Comparison of ENCODE assay signal across 9 mouse cellular contexts in the genomic region with DNA sequence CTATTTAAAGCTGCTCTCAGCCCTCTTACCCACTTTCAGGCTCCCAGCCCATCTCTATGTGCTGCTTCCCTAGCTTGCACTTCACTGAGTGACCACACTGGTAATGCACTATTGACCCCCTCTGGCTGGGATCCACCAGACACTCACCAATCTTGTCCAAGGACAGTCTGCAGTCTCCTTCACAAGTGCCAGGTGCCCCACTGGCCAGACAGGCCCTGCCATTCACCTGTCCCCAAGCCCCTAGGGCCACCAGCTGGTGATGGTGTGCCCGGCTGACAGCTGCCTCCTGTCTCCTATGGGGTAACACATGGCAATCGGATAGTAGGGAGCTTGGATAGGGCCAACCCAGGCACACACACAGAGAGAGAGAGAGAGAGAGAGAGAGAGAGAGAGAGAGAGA. TPM values are rescaled to one million over a fixed set of nuclear protein-coding genes. Genes with fewer than 3 reads are reported as not detected.
DNase-seq lines count a peak whose midpoint lies in the region; ATAC-seq and TF ChIP-seq lines count a peak whose summit lies in the region.
"Had no signal": no experiment of that assay in that cellular context is flagged by ENCODE, and none has a peak within 500 bp of the region (broad histone marks: within the 10 kb centered on the region; RNA-seq: fewer than 3 reads in every experiment).

No protein-coding gene starts in this region.

- no peak for TF ChIP-seq CTCF in gastrocnemius, adult 2 months (IDR thresholded peaks at IDR 0.05)
- no peak for TF ChIP-seq CTCF in midbrain, postnatal 0 days (IDR thresholded peaks at IDR 0.05)
- TF ChIP-seq CTCF in liver, postnatal 0 days (IDR thresholded peaks at IDR 0.05; ENCODE audit: low read depth): no peak

- H3K4me3 ChIP-seq in gastrocnemius, adult 2 months: peak overlapping the region; percentile 97
- H3K4me3 ChIP-seq in midbrain, embryonic 13.5 days (replicated peaks): peak overlapping the region; percentile 87
- no peak overlapping the region for H3K4me3 ChIP-seq in midbrain, embryonic 10.5 days
- no peak overlapping the region for H3K4me3 ChIP-seq in embryonic facial prominence, embryonic 15.5 days (replicated peaks)
- H3K4me3 ChIP-seq in midbrain, postnatal 0 days (ENCODE audit: low read depth, low read length): peak overlapping the region; percentile 84
- H3K4me3 ChIP-seq in liver, postnatal 0 days (ENCODE audit: low read depth, low read length): no peak overlapping the region

- H3K9me3 ChIP-seq in midbrain, embryonic 13.5 days: no peaks in the 10 kb centered on the region
- no peaks in the 10 kb centered on the region for H3K9me3 ChIP-seq in midbrain, embryonic 10.5 days (replicated peaks)
- no peaks in the 10 kb centered on the region for H3K9me3 ChIP-seq in embryonic facial prominence, embryonic 15.5 days (replicated peaks)
- no peaks in the 10 kb centered on the region for H3K9me3 ChIP-seq in midbrain, postnatal 0 days (ENCODE audit: low read length)
- no peaks in the 10 kb centered on the region for H3K9me3 ChIP-seq in liver, postnatal 0 days (ENCODE audit: low read length)

- 0 out of 2 replicates have a peak overlapping the region, but pooled peaks have one; percentile 85 for H3K9ac ChIP-seq in midbrain, embryonic 13.5 days (replicated peaks)
- H3K9ac ChIP-seq in embryonic facial prominence, embryonic 15.5 days: no peak overlapping the region
- no peak overlapping the region for H3K9ac ChIP-seq in midbrain, postnatal 0 days (replicated peaks; ENCODE audit: low read length, poor library complexity, severe bottlenecking)
- H3K9ac ChIP-seq in liver, postnatal 0 days (replicated peaks): no peak overlapping the region
- H3K9ac ChIP-seq: liver, embryonic 14.5 days had no signal

- H3K36me3 ChIP-seq in midbrain, embryonic 13.5 days: no peaks in the 10 kb centered on the region
- no peaks in the 10 kb centered on the region for H3K36me3 ChIP-seq in midbrain, embryonic 10.5 days
- no peaks in the 10 kb centered on the region for H3K36me3 ChIP-seq in embryonic facial prominence, embryonic 15.5 days
- 0 out of 2 replicates have a peak, but pooled peaks cover 3% of the 10 kb centered on the region for H3K36me3 ChIP-seq in midbrain, postnatal 0 days (ENCODE audit: insufficient read depth, low read length)
- no peaks in the 10 kb centered on the region for H3K36me3 ChIP-seq in liver, postnatal 0 days (replicated peaks; ENCODE audit: insufficient read depth, low read length)

- peaks cover 50% of the 10 kb centered on the region for H3K27me3 ChIP-seq in midbrain, embryonic 13.5 days
- peaks cover 99% of the 10 kb centered on the region for H3K27me3 ChIP-seq in midbrain, embryonic 10.5 days (ENCODE audit: low read depth, poor library complexity, severe bottlenecking)
- H3K27me3 ChIP-seq in embryonic facial prominence, embryonic 15.5 days: peaks cover 54% of the 10 kb centered on the region
- H3K27me3 ChIP-seq in midbrain, postnatal 0 days (ENCODE audit: insufficient read depth, low read length): no peaks in the 10 kb centered on the region
- peaks cover 73% of the 10 kb centered on the region for H3K27me3 ChIP-seq in liver, postnatal 0 days (ENCODE audit: insufficient read depth, low read length)

- WGBS in midbrain, embryonic 13.5 days: 47% methylated on average over 2 of the region's 2 CpGs
- WGBS in midbrain, embryonic 10.5 days: 70% methylated on average over 2 of the region's 2 CpGs
- 60% methylated on average over 2 of the region's 2 CpGs for WGBS in embryonic facial prominence, embryonic 15.5 days
- 45% methylated on average over 2 of the region's 2 CpGs for WGBS in midbrain, postnatal 0 days
- 71% methylated on average over 2 of the region's 2 CpGs for WGBS in liver, postnatal 0 days (ENCODE audit: insufficient replicate concordance)

- intact Hi-C loops in gastrocnemius, adult 2 months (cut with DNase I): no loop called here

- DNase-seq in gastrocnemius, adult 2 months: no peak
- DNase-seq in gastrocnemius, postnatal 10 days: no peak
- DNase-seq in midbrain, embryonic 10.5 days (ENCODE audit: low spot score): no peak
- DNase-seq in midbrain, postnatal 0 days (ENCODE audit: low spot score): peak; percentile 48
- no peak for DNase-seq in frontal cortex, postnatal 36 days (ENCODE audit: low spot score in 2 of 2)
- no peak for DNase-seq in liver, postnatal 0 days

- TF ChIP-seq EP300 in liver, postnatal 0 days (IDR thresholded peaks at IDR 0.05; ENCODE audit: low read depth): no peak

- H3K4me2 ChIP-seq in midbrain, embryonic 13.5 days (replicated peaks): peak overlapping the region; percentile 92
- H3K4me2 ChIP-seq in embryonic facial prominence, embryonic 15.5 days (replicated peaks): peak overlapping the region; percentile 99; the same call in 1 of the 2 replicates
- H3K4me2 ChIP-seq in midbrain, postnatal 0 days (ENCODE audit: low read depth, low read length, poor library complexity, severe bottlenecking): peak overlapping the region; percentile 80
- H3K4me2 ChIP-seq in liver, postnatal 0 days (ENCODE audit: low read depth, low read length): no peak overlapping the region

- H3K27ac ChIP-seq in gastrocnemius, adult 2 months: peak overlapping the region; percentile 90
- H3K27ac ChIP-seq in midbrain, embryonic 13.5 days: no peak overlapping the region
- no peak overlapping the region for H3K27ac ChIP-seq in midbrain, embryonic 10.5 days (replicated peaks)
- H3K27ac ChIP-seq in embryonic facial prominence, embryonic 15.5 days (replicated peaks): no peak overlapping the region
- H3K27ac ChIP-seq in midbrain, postnatal 0 days (ENCODE audit: low read depth, low read length): no peak overlapping the region
- H3K27ac ChIP-seq in liver, postnatal 0 days (ENCODE audit: low read depth): no peak overlapping the region
- H3K27ac ChIP-seq: liver, embryonic 14.5 days had no signal

- no peak for ATAC-seq in midbrain, embryonic 13.5 days
- no peak; the same call in 1 of the 2 replicates for ATAC-seq in embryonic facial prominence, embryonic 15.5 days (ENCODE audit: insufficient number of reproducible peaks, low FRiP score, low TSS enrichment, low read depth)
- no peak for ATAC-seq in midbrain, postnatal 0 days (ENCODE audit: low FRiP score)
- ATAC-seq in liver, postnatal 0 days: no peak

- peaks cover 63% of the 10 kb centered on the region for H3K4me1 ChIP-seq in midbrain, embryonic 13.5 days (replicated peaks)
- H3K4me1 ChIP-seq in midbrain, embryonic 10.5 days: peaks cover 44% of the 10 kb centered on the region
- H3K4me1 ChIP-seq in embryonic facial prominence, embryonic 15.5 days: peaks cover 38% of the 10 kb centered on the region
- peaks cover 4% of the 10 kb centered on the region for H3K4me1 ChIP-seq in midbrain, postnatal 0 days (ENCODE audit: insufficient read depth, low read length)
- H3K4me1 ChIP-seq in liver, postnatal 0 days (ENCODE audit: insufficient read depth): peaks cover 7% of the 10 kb centered on the region

RNA-seq across cellular contexts. Expression of gene Sema7a, which starts 2.1 kb away (rescaled TPM):
- total RNA-seq in gastrocnemius, adult 2 months (2021): 10 to 100 TPM in 1 of 2 experiments, 1 to 10 TPM in 1; 9.0 to 14.4 TPM
- total RNA-seq in gastrocnemius, postnatal 10 days (2021): 10 to 100 TPM; 15.7 to 18.5 TPM
- 1.9 and 2.7 TPM in 2 replicates for polyA plus RNA-seq in midbrain, embryonic 13.5 days (2015; fragmentation: Nextera tagmentation; extraction: Ambion mirVana)
- 0.26 and 0.27 TPM in 2 replicates for polyA plus RNA-seq in midbrain, embryonic 10.5 days (2016; fragmentation: Nextera tagmentation; extraction: Ambion mirVana)
- polyA plus RNA-seq in embryonic facial prominence, embryonic 15.5 days (2015; fragmentation: Nextera tagmentation; extraction: Ambion mirVana): 0.65 and 0.93 TPM in 2 replicates
- total RNA-seq in midbrain, postnatal 0 days (2014; rRNA removed): 42.3 and 49.5 TPM in 2 replicates
- polyA plus RNA-seq in midbrain, postnatal 0 days (2015; fragmentation: Nextera tagmentation; extraction: Ambion mirVana): 3.2 and 3.6 TPM in 2 replicates
- 0.11 TPM in 1 of 2 replicates, not detected in the other for polyA plus RNA-seq in liver, postnatal 0 days (2015; fragmentation: Nextera tagmentation; extraction: Ambion mirVana)

RNA-seq across cellular contexts. Expression of gene Ubl7, which starts 31.3 kb away (rescaled TPM):
- total RNA-seq in gastrocnemius, adult 2 months (2021): 10 to 100 TPM; 81.3 to 82.1 TPM
- total RNA-seq in gastrocnemius, postnatal 10 days (2021): 10 to 100 TPM; 48.7 to 49.2 TPM
- 169 and 170 TPM in 2 replicates for polyA plus RNA-seq in midbrain, embryonic 13.5 days (2015; fragmentation: Nextera tagmentation; extraction: Ambion mirVana)
- polyA plus RNA-seq in midbrain, embryonic 10.5 days (2016; fragmentation: Nextera tagmentation; extraction: Ambion mirVana): 111 and 120 TPM in 2 replicates
- 108 and 117 TPM in 2 replicates for polyA plus RNA-seq in embryonic facial prominence, embryonic 15.5 days (2015; fragmentation: Nextera tagmentation; extraction: Ambion mirVana)
- total RNA-seq in midbrain, postnatal 0 days (2014; rRNA removed): 103 and 132 TPM in 2 replicates
- polyA plus RNA-seq in midbrain, postnatal 0 days (2015; fragmentation: Nextera tagmentation; extraction: Ambion mirVana): 161 and 169 TPM in 2 replicates
- polyA plus RNA-seq in liver, postnatal 0 days (2015; fragmentation: Nextera tagmentation; extraction: Ambion mirVana): 51.2 and 51.4 TPM in 2 replicates

Comparison
In these comparisons a context has a peak if more than half of its experiments do, and no peak if none do; other contexts are left out.
1. H3K4me3 ChIP-seq: peak in gastrocnemius, adult 2 months (single experiment), midbrain, embryonic 13.5 days (single experiment) and midbrain, postnatal 0 days (single experiment); none in midbrain, embryonic 10.5 days (single experiment), embryonic facial prominence, embryonic 15.5 days (single experiment) and liver, postnatal 0 days (single experiment).